Mouse (Mus musculus) ES-E14 (cell line): ENCODE data around the gene Sult5a1.

ENCODE experiments used
- CHD2 ChIP-seq: IDR thresholded peaks from 2 replicates; pipeline ENCODE4 v1.6.1; 2014; ENCODE audit warnings: mild to moderate bottlenecking, low read depth, low read length, inconsistent platforms
- HCFC1 ChIP-seq: IDR thresholded peaks from 2 replicates; pipeline ENCODE4 v1.6.1; 2012; ENCODE audit warnings: low read length, inconsistent platforms, borderline replicate concordance; ENCODE audit not compliant: insufficient read depth
- MAFK ChIP-seq: IDR thresholded peaks from 2 replicates; pipeline ENCODE4 v1.6.1; 2014; ENCODE audit warnings: mild to moderate bottlenecking, low read depth, low read length, inconsistent platforms; ENCODE audit not compliant: insufficient read depth
- ZC3H11A ChIP-seq: IDR thresholded peaks from 2 replicates; pipeline ENCODE4 v1.6.1; 2012; ENCODE audit warnings: low read depth, mild to moderate bottlenecking, inconsistent platforms, low read length, borderline replicate concordance
- ZNF384 ChIP-seq: IDR thresholded peaks from 2 replicates; pipeline ENCODE4 v1.6.1; 2012; ENCODE audit warnings: low read depth, low read length, inconsistent platforms

- TF ChIP-seq ZNF384 = no peak
- TF ChIP-seq HCFC1 = no peak
- TF ChIP-seq ZC3H11A = no peak
- TF ChIP-seq CHD2 = no peak
- TF ChIP-seq MAFK = no peak
Observed at GRCm38 (mm10) chr8:123132953-123133352, 25.2 kb downstream of the Sult5a1 start.
